Mouse (Mus musculus): ENCODE measurements around the gene Ndufaf2. TPM values are rescaled to one million over a fixed set of nuclear protein-coding genes. Genes with fewer than 3 reads are reported as not detected.

Ndufaf2 gene
- polyA plus RNA-seq, 1 experiment = 2.0 TPM

- no peaks in the 10 kb centered on the region for H3K4me1 ChIP-seq (ENCODE audit: control insufficient read depth, insufficient read depth, insufficient read length)
- no peak overlapping the region for H3K27ac ChIP-seq (ENCODE audit: insufficient read depth, low read length)
- 94% methylated on average over 6 of the region's 6 CpGs for WGBS
- H3K27me3 ChIP-seq (ENCODE audit: control insufficient read depth, insufficient read depth, low read length) = no peaks in the 10 kb centered on the region
- H3K36me3 ChIP-seq (ENCODE audit: control insufficient read depth, insufficient read depth, low read length) = no peaks in the 10 kb centered on the region
- no peak overlapping the region for H3K4me3 ChIP-seq (ENCODE audit: extremely low read depth, insufficient read depth, insufficient read length)
- TF ChIP-seq CTCF (IDR thresholded peaks at IDR 0.05; ENCODE audit: extremely low read depth, insufficient read depth, insufficient read length, insufficient replicate concordance) (no peak), POLR2A (IDR thresholded peaks at IDR 0.05; ENCODE audit: low read depth, low read length) (no peak)
- no peak for DNase-seq (ENCODE audit: low read depth in 1 of 2, low spot score in 2 of 2)
These were observed 179.0 kb downstream of the Ndufaf2 start for GRCm38 (mm10) chr13:107979461-107979860.

- no peak overlapping the region for H3K4me3 ChIP-seq (ENCODE audit: extremely low read depth, insufficient read depth, insufficient read length)
- TF ChIP-seq POLR2A (IDR thresholded peaks at IDR 0.05; ENCODE audit: low read depth, low read length) (no peak), CTCF (IDR thresholded peaks at IDR 0.05; ENCODE audit: extremely low read depth, insufficient read depth, insufficient read length, insufficient replicate concordance) (no peak)
- WGBS = 92% methylated on average over 16 of the region's 16 CpGs
- no peak overlapping the region for H3K27ac ChIP-seq (ENCODE audit: insufficient read depth, low read length)
- no peaks in the 10 kb centered on the region for H3K27me3 ChIP-seq (ENCODE audit: control insufficient read depth, insufficient read depth, low read length)
- no peak for DNase-seq (ENCODE audit: low read depth in 1 of 2, low spot score in 2 of 2)
- H3K36me3 ChIP-seq (ENCODE audit: control insufficient read depth, insufficient read depth, low read length) = no peaks in the 10 kb centered on the region
- H3K4me1 ChIP-seq (ENCODE audit: control insufficient read depth, insufficient read depth, insufficient read length) = no peaks in the 10 kb centered on the region
These were observed 181.4 kb downstream of the Ndufaf2 start for GRCm38 (mm10) chr13:107976886-107977656.

- DNase-seq (ENCODE audit: low read depth in 1 of 2, low spot score in 2 of 2) = no peak
- no peak for TF ChIP-seq POLR2A (IDR thresholded peaks at IDR 0.05; ENCODE audit: low read depth, low read length)
- TF ChIP-seq CTCF (IDR thresholded peaks at IDR 0.05; ENCODE audit: extremely low read depth, insufficient read depth, insufficient read length, insufficient replicate concordance) = no peak
- WGBS = 88% methylated on average over 4 of the region's 4 CpGs
- Histone ChIP-seq H3K36me3 (ENCODE audit: control insufficient read depth, insufficient read depth, low read length) (no peaks in the 10 kb centered on the region), H3K27ac (ENCODE audit: insufficient read depth, low read length) (no peak overlapping the region), H3K4me1 (ENCODE audit: control insufficient read depth, insufficient read depth, insufficient read length) (no peaks in the 10 kb centered on the region), H3K4me3 (ENCODE audit: extremely low read depth, insufficient read depth, insufficient read length) (no peak overlapping the region), H3K27me3 (ENCODE audit: control insufficient read depth, insufficient read depth, low read length) (no peaks in the 10 kb centered on the region)
These were observed 186.0 kb downstream of the Ndufaf2 start for GRCm38 (mm10) chr13:107972451-107972850.

GRCm38 (mm10) chr13:107971868-107972267 is 186.6 kb downstream of the Ndufaf2 start:
- H3K27me3 ChIP-seq (ENCODE audit: control insufficient read depth, insufficient read depth, low read length) = no peaks in the 10 kb centered on the region
- no peak overlapping the region for H3K27ac ChIP-seq (ENCODE audit: insufficient read depth, low read length)
- WGBS = 93% methylated on average over 7 of the region's 7 CpGs
- TF ChIP-seq CTCF (IDR thresholded peaks at IDR 0.05; ENCODE audit: extremely low read depth, insufficient read depth, insufficient read length, insufficient replicate concordance) = no peak
- no peak for DNase-seq (ENCODE audit: low read depth in 1 of 2, low spot score in 2 of 2)
- H3K4me3 ChIP-seq (ENCODE audit: extremely low read depth, insufficient read depth, insufficient read length) = no peak overlapping the region
- H3K36me3 ChIP-seq (ENCODE audit: control insufficient read depth, insufficient read depth, low read length) = no peaks in the 10 kb centered on the region
- no peaks in the 10 kb centered on the region for H3K4me1 ChIP-seq (ENCODE audit: control insufficient read depth, insufficient read depth, insufficient read length)

- TF ChIP-seq POLR2A (IDR thresholded peaks at IDR 0.05; ENCODE audit: low read depth, low read length) (no peak), CTCF (IDR thresholded peaks at IDR 0.05; ENCODE audit: extremely low read depth, insufficient read depth, insufficient read length, insufficient replicate concordance) (no peak)
- no peak overlapping the region for H3K27ac ChIP-seq (ENCODE audit: insufficient read depth, low read length)
- H3K36me3 ChIP-seq (ENCODE audit: control insufficient read depth, insufficient read depth, low read length) = no peaks in the 10 kb centered on the region
- no peak overlapping the region for H3K4me3 ChIP-seq (ENCODE audit: extremely low read depth, insufficient read depth, insufficient read length)
- no peaks in the 10 kb centered on the region for H3K4me1 ChIP-seq (ENCODE audit: control insufficient read depth, insufficient read depth, insufficient read length)
- DNase-seq (ENCODE audit: low read depth in 1 of 2, low spot score in 2 of 2) = no peak
- no peaks in the 10 kb centered on the region for H3K27me3 ChIP-seq (ENCODE audit: control insufficient read depth, insufficient read depth, low read length)
- 87% methylated on average over 11 of the region's 11 CpGs for WGBS
These were observed 187.8 kb downstream of the Ndufaf2 start for GRCm38 (mm10) chr13:107970422-107971142.

GRCm38 (mm10) chr13:107969961-107970391 is 188.4 kb downstream of the Ndufaf2 start:
- no peak for DNase-seq (ENCODE audit: low read depth in 1 of 2, low spot score in 2 of 2)
- WGBS = 79% methylated on average over 7 of the region's 7 CpGs
- Histone ChIP-seq H3K4me1 (ENCODE audit: control insufficient read depth, insufficient read depth, insufficient read length) (no peaks in the 10 kb centered on the region), H3K36me3 (ENCODE audit: control insufficient read depth, insufficient read depth, low read length) (no peaks in the 10 kb centered on the region), H3K27ac (ENCODE audit: insufficient read depth, low read length) (no peak overlapping the region), H3K4me3 (ENCODE audit: extremely low read depth, insufficient read depth, insufficient read length) (no peak overlapping the region), H3K27me3 (ENCODE audit: control insufficient read depth, insufficient read depth, low read length) (no peaks in the 10 kb centered on the region)
- TF ChIP-seq POLR2A (IDR thresholded peaks at IDR 0.05; ENCODE audit: low read depth, low read length) = no peak
- TF ChIP-seq CTCF (IDR thresholded peaks at IDR 0.05; ENCODE audit: extremely low read depth, insufficient read depth, insufficient read length, insufficient replicate concordance) = no peak

GRCm38 (mm10) chr13:107964616-107965015 is 193.8 kb downstream of the Ndufaf2 start:
- H3K4me3 ChIP-seq (ENCODE audit: extremely low read depth, insufficient read depth, insufficient read length) = no peak overlapping the region
- WGBS = 85% methylated on average over 7 of the region's 7 CpGs
- H3K27me3 ChIP-seq (ENCODE audit: control insufficient read depth, insufficient read depth, low read length) = no peaks in the 10 kb centered on the region
- H3K4me1 ChIP-seq (ENCODE audit: control insufficient read depth, insufficient read depth, insufficient read length) = no peaks in the 10 kb centered on the region
- no peak for DNase-seq (ENCODE audit: low read depth in 1 of 2, low spot score in 2 of 2)
- TF ChIP-seq POLR2A (IDR thresholded peaks at IDR 0.05; ENCODE audit: low read depth, low read length) = no peak
- TF ChIP-seq CTCF (IDR thresholded peaks at IDR 0.05; ENCODE audit: extremely low read depth, insufficient read depth, insufficient read length, insufficient replicate concordance) = no peak
- no peaks in the 10 kb centered on the region for H3K36me3 ChIP-seq (ENCODE audit: control insufficient read depth, insufficient read depth, low read length)
- no peak overlapping the region for H3K27ac ChIP-seq (ENCODE audit: insufficient read depth, low read length)
